Mouse (Mus musculus) bone marrow macrophage, adult 2 months (primary cell): Measurements from ENCODE around the gene Cep97. TPM values are rescaled to one million over a fixed set of nuclear protein-coding genes. Genes with fewer than 3 reads are reported as not detected.
"Not testable (repeated sequence)": the region's sequence is repeated elsewhere in the genome, so short reads cannot be mapped to it uniquely, and the experiment has no call there.

ENCODE experiments used
- H3K27ac ChIP-seq: 2 replicates; pipeline ENCODE4 v1.5.1; 2012; ENCODE audit warnings: low read depth, low read length; ENCODE audit not compliant: insufficient read depth
- H3K4me1 ChIP-seq: 2 replicates; pipeline ENCODE4 v1.6.1; 2012; ENCODE audit warnings: low read length; ENCODE audit not compliant: control insufficient read depth, insufficient read depth
- H3K4me3 ChIP-seq: 2 replicates; pipeline ENCODE4 v1.5.1; 2012; ENCODE audit warnings: mild to moderate bottlenecking, low read length, moderate library complexity; ENCODE audit not compliant: insufficient read depth
- CTCF ChIP-seq: IDR thresholded peaks from 2 replicates; pipeline ENCODE4 v1.5.1; 2012; ENCODE audit warnings: low read depth, mild to moderate bottlenecking, low read length, moderate library complexity
- POLR2A ChIP-seq: IDR thresholded peaks from 2 replicates; pipeline ENCODE4 v1.6.1; 2012; ENCODE audit warnings: mild to moderate bottlenecking, low read depth, low read length, borderline replicate concordance
- polyA plus RNA-seq: library from polyadenylated mRNA; stranded (reverse); fragments of >200 nt; gene quantifications from 2 replicates; pipeline ENCODE4 v1.2.4, GENCODE M21; 2012; ENCODE audit not compliant: missing spikeins, insufficient read depth, insufficient read length

Cep97 gene
- polyA plus RNA-seq, 1 experiment = 4.8 TPM

DNA sequence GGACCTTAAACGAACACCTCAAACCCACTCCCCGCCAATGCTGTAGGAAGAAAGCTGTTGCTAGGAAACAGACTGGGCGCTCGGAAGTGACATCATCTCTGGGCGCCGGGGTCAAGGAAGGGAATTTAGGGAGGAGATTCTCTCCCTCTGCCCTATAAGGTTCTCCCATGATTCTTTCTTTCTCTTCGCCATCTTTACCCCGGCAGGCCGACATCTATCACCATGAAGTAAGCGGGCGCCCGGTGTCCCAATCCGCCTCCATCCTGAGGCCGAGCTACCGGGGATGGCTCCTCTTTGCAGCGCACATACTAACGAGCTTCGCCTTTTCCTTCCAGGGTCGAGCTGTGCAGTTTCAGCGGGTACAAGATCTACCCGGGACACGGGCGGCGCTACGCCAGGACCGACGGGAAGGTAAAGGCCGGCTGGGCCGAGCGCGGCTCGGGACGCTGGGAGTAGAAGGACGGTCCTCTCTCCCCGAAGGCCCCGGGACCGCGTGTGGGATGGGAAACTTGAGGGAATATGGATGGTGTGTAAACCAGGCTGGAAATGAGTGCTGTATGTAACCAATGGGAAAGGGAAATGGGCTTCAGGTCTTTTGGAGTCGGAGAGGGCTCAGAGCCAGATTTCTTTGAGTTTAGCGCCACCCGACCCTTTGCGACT, 31.7 kb upstream of the Cep97 start, which contains the start of gene Rpl24:
Gene Rpl24 (plus strand): TSS at position 64 of the 660 bp plus-strand sequence.
- TF ChIP-seq CTCF = no peak
- TF ChIP-seq POLR2A = no peak

DNA sequence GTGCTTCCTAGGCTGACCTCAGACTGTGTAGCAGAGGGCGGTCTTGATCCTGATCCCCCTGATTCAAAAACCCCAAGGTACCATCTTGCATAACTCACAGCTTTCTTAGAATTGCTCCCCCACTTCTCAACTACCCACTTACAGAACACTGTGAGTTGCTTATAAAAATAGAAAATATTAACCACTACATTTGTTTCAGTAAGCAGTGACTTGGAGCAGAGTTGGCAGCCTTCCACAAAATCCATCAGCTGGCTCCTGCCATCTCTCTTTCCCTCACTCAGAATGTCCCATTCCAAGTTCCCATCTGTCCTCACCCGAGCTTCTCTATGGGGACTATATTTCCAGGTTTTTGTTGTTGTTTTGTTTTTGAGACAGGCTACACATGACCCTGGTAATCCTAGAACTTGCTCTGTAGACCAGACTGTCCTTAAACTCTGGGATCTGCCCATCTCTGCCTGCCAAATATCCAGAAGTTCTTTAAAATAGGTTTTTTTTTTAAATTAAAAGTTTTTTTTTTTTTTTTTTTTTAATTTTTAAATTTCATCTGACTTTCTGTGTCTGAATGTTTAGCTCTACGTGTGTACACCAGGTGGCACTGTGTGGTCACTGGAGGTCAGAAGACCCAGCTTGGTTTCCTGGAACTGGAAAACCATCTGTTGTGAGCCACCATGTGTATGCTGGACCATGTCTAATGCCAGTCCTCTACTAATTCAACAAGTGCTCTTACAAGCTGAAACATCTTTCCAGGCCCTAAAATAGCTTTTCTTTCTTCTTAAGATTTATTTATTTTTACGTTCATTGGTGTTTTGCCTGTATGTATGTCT, 29.7 kb upstream of the Cep97 start:
- H3K27ac ChIP-seq = no peak overlapping the region
- H3K4me1 ChIP-seq = peaks cover 4% of the 10 kb centered on the region; the same call in 1 of the 2 replicates
- no peak for TF ChIP-seq POLR2A
- TF ChIP-seq CTCF = no peak
- H3K4me3 ChIP-seq = no peak overlapping the region

More for the DNA sequence above, 31.7 kb upstream of the Cep97 start, which contains the start of gene Rpl24:
- Histone ChIP-seq H3K4me1 (peaks cover 8% of the 10 kb centered on the region; the same call in 1 of the 2 replicates), H3K27ac (peak within 1 kb of the TSS; percentile 72), H3K4me3 (peak within 1 kb of the TSS; percentile 74)

DNA sequence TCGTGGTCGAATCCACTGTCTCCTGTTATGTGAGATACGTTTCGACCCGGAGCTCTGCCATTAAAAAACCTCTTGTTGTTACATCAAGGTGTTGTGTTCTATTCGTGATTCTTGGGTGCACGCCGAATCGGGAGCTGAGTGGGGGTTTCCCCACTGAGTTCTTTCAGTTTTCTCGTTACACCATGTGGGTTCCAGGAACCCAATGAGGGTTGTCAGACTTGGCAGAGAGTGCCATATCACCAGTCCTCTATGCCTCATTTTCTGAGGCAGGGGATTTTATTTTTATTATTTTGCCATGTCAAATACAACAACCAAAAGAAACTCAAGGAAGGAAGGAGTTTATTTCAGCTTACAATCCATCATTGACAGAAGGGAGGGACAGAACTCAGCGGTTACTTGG, 28.4 kb upstream of the Cep97 start:
- not testable (repeated sequence) for H3K4me3 ChIP-seq, H3K27ac ChIP-seq, H3K4me1 ChIP-seq

DNA sequence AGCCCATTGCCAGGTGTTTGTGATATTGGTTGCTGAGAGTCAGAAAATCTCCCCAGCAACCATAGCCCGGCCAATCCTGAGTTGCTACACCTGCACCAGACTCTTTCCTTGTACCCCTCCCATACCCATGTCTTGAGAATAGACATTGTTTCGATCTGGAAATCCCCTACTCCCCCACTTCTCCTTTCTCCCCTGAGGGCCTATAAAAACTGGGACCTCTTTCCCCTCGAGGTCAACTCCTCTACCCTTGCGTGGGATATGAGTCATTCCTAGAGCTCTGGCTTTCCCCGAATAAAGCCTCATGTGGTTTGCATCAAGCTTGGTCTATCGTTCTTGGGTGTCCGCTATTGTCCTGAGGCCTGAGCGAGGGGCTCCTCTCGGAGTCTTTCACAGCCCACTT, 19.5 kb upstream of the Cep97 start:
- H3K4me1 ChIP-seq, H3K4me3 ChIP-seq, H3K27ac ChIP-seq: not testable (repeated sequence)

DNA sequence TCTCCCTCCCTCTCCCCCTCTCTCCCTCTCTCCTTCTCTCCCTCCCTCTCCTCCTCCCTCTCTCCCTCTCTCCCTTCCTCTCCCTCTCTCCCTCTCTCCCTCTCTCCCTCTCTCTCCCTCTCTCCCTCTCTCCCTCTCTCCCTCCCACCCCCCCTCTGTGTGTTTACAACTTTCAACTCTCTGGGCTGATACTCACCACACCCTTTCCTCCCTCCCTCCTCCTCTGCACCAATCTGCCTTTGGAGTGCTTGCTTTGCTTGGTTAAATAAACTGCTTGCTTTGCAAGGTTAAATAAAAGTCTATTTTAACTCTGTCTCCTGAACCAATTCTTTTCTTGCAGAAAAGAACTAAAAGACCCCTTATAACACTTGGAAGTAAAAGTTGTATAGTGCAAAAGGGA, 18.1 kb upstream of the Cep97 start:
- H3K4me3 ChIP-seq = no peak overlapping the region
- no peak overlapping the region for H3K27ac ChIP-seq
- TF ChIP-seq CTCF (no peak), POLR2A (no peak)
- H3K4me1 ChIP-seq = peaks cover 4% of the 10 kb centered on the region; the same call in 1 of the 2 replicates

DNA sequence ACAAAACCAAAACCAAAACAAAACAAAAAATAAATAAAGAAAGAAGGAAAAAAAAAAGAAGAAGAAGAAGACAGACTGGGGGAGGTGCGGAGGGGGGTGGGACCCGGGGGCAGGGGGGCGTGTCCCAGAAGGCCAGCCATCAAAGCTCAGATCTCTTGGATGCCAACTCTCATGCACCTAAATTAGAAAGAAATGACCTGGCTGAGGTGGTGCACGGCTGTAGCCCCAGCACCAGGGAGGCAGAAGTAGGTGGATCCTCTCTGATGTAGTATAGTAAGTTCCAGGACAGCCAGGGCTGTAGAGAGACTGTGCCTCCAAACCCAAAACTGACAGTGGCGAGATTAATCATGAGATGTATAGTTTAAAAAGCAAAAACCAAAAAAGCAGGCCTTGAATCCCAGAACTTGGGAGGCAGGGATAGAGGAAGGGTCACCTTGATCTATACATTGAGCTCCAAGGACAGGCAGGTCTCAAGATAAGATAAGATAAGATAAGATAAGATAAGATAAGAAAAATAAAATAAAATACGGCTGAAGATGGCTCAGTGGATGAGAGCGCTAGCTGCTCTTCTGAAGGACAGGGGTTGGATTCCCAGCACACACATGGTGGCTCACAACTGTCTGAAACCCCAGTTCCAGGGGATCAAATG, 17.1 kb upstream of the Cep97 start:
- TF ChIP-seq CTCF (no peak), POLR2A (no peak)
- Histone ChIP-seq H3K4me3 (no peak overlapping the region), H3K27ac (no peak overlapping the region), H3K4me1 (peaks cover 4% of the 10 kb centered on the region; the same call in 1 of the 2 replicates)

DNA sequence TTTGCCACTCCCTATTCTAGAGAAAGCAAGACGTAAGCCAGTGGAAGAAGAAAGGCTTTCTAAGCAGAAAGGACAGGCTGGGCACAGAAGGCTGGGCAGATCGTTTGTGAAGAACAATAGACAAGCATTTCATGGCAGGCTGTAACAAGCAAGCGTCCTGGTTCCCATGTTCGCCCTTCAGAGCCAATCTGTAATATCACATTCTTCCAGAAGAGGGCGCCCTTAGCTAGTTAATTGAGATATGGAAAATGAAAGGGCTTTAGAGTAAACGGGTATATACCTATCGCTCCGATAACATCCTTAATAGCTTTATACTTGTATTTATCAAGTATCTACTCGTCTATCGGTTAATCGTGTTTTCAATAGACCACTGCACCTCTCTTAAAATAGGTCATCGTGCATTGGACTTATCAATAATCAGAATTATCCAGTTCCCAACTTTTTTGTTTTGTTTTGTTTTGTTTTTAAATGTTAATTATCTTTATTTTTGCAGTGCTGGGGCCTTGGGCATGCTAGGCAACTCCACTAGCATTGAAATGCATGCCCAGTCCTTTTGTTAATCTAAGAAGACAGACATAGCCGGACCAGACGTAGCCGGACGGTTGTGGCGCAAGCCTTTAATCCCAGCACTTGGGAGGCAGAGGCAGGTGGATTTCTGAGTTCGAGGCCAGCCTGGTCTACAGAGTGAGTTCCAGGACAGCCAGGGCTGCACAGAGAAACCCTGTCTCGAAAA, 16.5 kb upstream of the Cep97 start:
- TF ChIP-seq POLR2A (no peak), CTCF (no peak)
- Histone ChIP-seq H3K4me3 (no peak overlapping the region), H3K27ac (no peak overlapping the region), H3K4me1 (peaks cover 4% of the 10 kb centered on the region; the same call in 1 of the 2 replicates)

DNA sequence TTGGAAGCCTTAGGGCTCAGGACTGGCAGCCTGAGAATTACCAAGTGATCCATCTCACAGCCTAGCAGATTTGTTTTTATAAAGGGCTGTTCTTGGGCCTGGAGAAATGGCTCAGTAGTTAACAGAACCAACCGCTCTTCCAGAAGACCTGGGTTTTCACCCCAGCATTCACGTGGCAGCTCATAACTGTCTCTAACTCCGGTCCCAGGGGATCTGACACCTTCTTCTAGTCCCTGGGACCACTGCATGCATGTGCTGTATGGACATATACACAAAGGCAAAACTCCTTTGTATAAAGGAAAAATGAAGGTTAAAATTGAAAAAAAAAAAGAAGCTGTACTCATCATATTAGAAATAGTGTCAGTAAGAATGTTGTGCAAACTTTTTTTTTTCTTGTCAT, 15.8 kb upstream of the Cep97 start:
- Histone ChIP-seq H3K4me3 (no peak overlapping the region), H3K4me1 (peaks cover 4% of the 10 kb centered on the region; the same call in 1 of the 2 replicates), H3K27ac (no peak overlapping the region)
- TF ChIP-seq CTCF = no peak
- TF ChIP-seq POLR2A = no peak

DNA sequence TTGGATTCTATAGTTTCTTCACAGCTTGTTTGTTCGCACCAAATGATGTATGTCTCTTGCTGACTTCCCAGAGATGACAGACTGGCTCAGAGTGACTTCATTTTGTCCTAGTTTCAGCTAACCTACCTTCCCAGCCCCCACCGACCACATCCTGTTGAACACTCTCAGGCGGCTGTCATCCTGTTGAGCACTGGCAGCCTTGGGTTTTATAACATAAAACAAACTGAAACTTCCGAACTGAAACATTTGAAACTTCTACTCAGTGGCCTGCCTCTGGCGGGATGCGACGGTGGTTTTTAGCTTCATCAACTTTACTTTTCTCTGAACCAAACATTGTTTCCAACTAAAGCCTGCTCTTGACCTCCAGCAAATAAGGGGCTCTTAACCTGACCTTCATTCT, 14.3 kb upstream of the Cep97 start:
- no peak overlapping the region for H3K4me3 ChIP-seq
- no peak for TF ChIP-seq CTCF
- no peak for TF ChIP-seq POLR2A
- no peak overlapping the region for H3K27ac ChIP-seq
- H3K4me1 ChIP-seq = peaks cover 4% of the 10 kb centered on the region; the same call in 1 of the 2 replicates

DNA sequence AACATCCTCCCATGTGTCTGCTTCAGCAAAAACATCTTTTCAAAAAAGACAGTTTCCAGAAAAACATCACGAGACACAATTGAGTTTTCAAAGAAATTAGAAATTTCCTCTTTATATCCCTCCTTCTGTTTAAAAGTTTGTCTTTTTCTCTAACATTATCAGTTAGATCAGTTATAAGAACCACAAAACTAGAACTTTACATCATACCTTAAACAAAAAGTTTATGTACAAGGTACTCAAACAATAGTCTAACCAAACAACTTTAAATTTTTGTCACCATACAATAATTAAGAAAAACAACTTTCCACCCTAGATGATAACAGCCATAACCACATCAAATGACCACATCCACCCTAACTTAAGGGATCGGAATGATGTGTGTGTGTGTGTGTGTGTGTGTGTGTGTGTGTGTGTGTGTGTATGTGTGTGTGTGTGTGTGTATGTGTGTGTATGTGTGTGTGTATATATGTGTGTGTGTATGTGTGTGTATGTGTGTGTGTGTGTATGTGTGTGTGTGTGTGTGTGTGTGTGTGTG, 13.3 kb upstream of the Cep97 start:
- H3K27ac ChIP-seq, H3K4me1 ChIP-seq, H3K4me3 ChIP-seq: not testable (repeated sequence)
